Mouse (Mus musculus) embryo, embryonic 11 days (tissue): Measurements from ENCODE around the gene 9430097D07Rik.

Experiments used
- DNase-seq: peaks from one replicate; pipeline ENCODE4 v3.0.0-alpha.2; 2015

Gene 9430097D07Rik

GRCm38 (mm10) chr2:32530479-32530878 lies 45.0 kb downstream of the 9430097D07Rik start:
- DNase-seq = no peak

GRCm38 (mm10) chr2:32528326-32528725 lies 47.2 kb downstream of the 9430097D07Rik start:
- no peak for DNase-seq

DNA sequence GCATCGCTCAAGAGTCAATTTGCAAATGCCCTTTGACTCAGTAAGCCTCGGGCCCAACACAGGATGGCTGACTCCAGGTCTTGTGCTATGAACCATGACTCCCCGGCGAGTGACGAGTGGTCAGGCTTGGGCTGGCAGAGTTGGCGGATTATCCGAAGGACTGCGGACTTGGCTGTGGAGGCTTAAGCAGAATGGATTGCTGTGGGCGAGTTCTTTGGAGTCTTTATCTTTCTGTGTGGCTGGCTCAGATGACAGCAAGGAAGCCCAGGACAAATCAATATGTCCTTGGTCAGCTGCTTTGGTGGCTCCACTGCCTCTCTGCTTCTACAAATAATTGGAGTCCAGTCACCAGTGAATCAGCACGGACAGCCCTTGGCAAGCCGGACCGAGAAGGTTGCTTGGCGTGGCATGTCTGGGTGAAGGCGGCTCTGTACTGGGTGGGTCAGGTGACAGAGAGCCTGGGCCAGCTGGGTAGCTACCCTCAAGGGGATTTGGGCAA lies 48.0 kb downstream of the 9430097D07Rik start:
- DNase-seq = no peak

GRCm38 (mm10) chr2:32525816-32526215 lies 49.7 kb downstream of the 9430097D07Rik start:
- no peak for DNase-seq

DNA sequence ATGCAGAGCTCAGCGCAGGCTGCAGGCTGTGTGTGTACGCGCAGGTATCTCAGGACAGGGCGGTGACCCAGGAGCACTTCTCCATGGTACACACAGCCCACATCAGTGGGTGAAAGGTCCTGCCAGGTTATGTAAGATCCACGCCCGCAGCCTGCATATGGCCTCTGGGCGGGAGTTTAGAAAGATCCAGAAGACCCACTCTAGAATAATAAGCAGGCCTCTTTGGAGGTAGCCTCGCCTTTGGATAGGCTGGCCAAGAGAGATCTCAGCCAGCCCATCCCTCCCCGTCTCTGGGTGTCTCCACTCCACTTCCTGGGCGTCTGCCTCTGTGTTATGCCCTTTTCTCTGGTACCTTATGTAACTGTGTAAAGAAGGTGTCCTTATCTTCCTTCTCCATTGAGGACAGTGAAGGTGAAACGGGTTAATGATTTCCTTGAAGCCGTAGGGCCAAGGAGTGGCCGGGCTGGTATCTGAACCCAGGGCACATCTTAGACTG lies 50.9 kb downstream of the 9430097D07Rik start:
- DNase-seq = no peak
